Comparison of ENCODE assay signal across 11 mouse cellular contexts in the genomic region with DNA sequence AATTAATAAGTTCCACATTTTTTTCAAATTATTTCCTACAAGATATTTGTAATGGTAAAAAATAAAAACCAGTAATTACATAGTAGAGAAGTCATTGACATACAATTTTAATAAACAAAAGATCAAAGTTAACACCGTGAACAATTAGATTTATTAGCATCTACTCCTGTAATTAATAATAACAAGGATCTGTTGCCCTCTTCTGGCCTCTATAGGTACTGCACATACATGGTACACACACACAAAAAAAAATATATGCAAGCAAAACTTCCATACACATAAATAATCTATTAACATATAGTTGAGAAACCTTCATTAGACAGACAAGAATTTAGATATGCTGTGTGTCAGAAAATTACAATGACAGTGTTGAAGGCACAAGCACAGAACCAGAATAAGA. TPM values are rescaled to one million over a fixed set of nuclear protein-coding genes. Genes with fewer than 3 reads are reported as not detected.
DNase-seq lines count a peak whose midpoint lies in the region; ATAC-seq lines count a peak whose summit lies in the region.
"Had no signal": no experiment of that assay in that cellular context is flagged by ENCODE, and none has a peak within 500 bp of the region (broad histone marks: within the 10 kb centered on the region; RNA-seq: fewer than 3 reads in every experiment).

No protein-coding gene starts in this region.

- no peak overlapping the region for H3K4me3 ChIP-seq in kidney, embryonic 16.5 days (ENCODE audit: low read length)
- H3K4me3 ChIP-seq: hindbrain, embryonic 15.5 days; megakaryocyte, embryonic 14.5 days had no signal

- no peak overlapping the region for H3K27ac ChIP-seq in kidney, embryonic 16.5 days (ENCODE audit: low read length)
- H3K27ac ChIP-seq: hindbrain, embryonic 15.5 days had no signal

- ATAC-seq in kidney, embryonic 16.5 days (ENCODE audit: low FRiP score, low TSS enrichment), result no peak
- ATAC-seq in megakaryocyte, adult 5-6 weeks (ENCODE audit: poor library complexity, severe bottlenecking), result no peak

- no peak overlapping the region for H3K4me2 ChIP-seq in kidney, embryonic 16.5 days (replicated peaks; ENCODE audit: low read depth, low read length)
- H3K4me2 ChIP-seq: hindbrain, embryonic 15.5 days had no signal

- H3K4me1 ChIP-seq in kidney, embryonic 16.5 days (ENCODE audit: insufficient read depth, low read length), result no peaks in the 10 kb centered on the region
- H3K4me1 ChIP-seq: hindbrain, embryonic 15.5 days; megakaryocyte, embryonic 14.5 days had no signal

- H3K9ac ChIP-seq in kidney, embryonic 16.5 days (replicated peaks; ENCODE audit: low read length), result no peak overlapping the region
- H3K9ac ChIP-seq: hindbrain, embryonic 15.5 days had no signal

- H3K9me3 ChIP-seq in kidney, embryonic 16.5 days (ENCODE audit: low read length), result 0 out of 2 replicates have a peak, but pooled peaks cover 2% of the 10 kb centered on the region
- H3K9me3 ChIP-seq: hindbrain, embryonic 15.5 days had no signal

- WGBS in kidney, embryonic 16.5 days, result 87% methylated on average over 1 of the region's 1 CpGs

- H3K27me3 ChIP-seq in kidney, embryonic 16.5 days (ENCODE audit: insufficient read depth, low read length), result no peaks in the 10 kb centered on the region
- H3K27me3 ChIP-seq: hindbrain, embryonic 15.5 days; megakaryocyte, embryonic 14.5 days had no signal

- 0 out of 2 replicates have a peak, but pooled peaks cover 4% of the 10 kb centered on the region for H3K36me3 ChIP-seq in kidney, embryonic 16.5 days (ENCODE audit: insufficient read depth, low read length)

- DNase-seq in cerebellum, postnatal 14 days, result peak; percentile 15 to 44
- DNase-seq in cerebellum, adult 9-10 months, result no peak
- peak; percentile 8 to 36 for DNase-seq in kidney, postnatal 36 days
- DNase-seq in A20 (ENCODE audit: low read depth, low spot score), result peak; percentile 47
- peak; percentile 10 for DNase-seq in c-Kit-positive CD71-negative TER-119-negative erythroid progenitor cells, embryonic 14.5 days (ENCODE audit: low read depth)
- DNase-seq in adrenal gland, adult 2 months, result no peak
- DNase-seq: gastrocnemius, postnatal 10 days had no signal

RNA-seq across cellular contexts. Expression of a gene that starts 43.6 kb away (rescaled TPM):
- 7.4 and 8.2 TPM in 2 replicates for polyA plus RNA-seq in kidney, embryonic 16.5 days (2015; fragmentation: Nextera tagmentation; extraction: Ambion mirVana)
- 1 to 10 TPM; 3.0 to 5.7 TPM for total RNA-seq in adrenal gland, adult 2 months (2021)
- 0.13 and 0.17 TPM in 2 replicates for polyA plus RNA-seq in adrenal gland, adult 2 months (2012; rRNA removed)
- total RNA-seq in megakaryocyte, adult 5-6 weeks (2015), result 20.1 and 29.5 TPM in 2 replicates
- 15.7 and 16.8 TPM in 2 replicates for total RNA-seq in megakaryocyte, adult 5-6 weeks (2017)

Comparison
In these comparisons a context has a peak if more than half of its experiments do, and no peak if none do; other contexts are left out.
1. DNase-seq: peak in cerebellum, postnatal 14 days (2 of 2), kidney, postnatal 36 days (2 of 2), A20 (single experiment) and c-Kit-positive CD71-negative TER-119-negative erythroid progenitor cells, embryonic 14.5 days (single experiment); none in cerebellum, adult 9-10 months (single experiment) and adrenal gland, adult 2 months (single experiment).